ENCODE assay signal across 8 mouse cellular contexts in genomic region chr12:53292508-53293300, GRCm38 (mm10). TPM values are rescaled to one million over a fixed set of nuclear protein-coding genes. Genes with fewer than 3 reads are reported as not detected.
DNase-seq lines count a peak whose midpoint lies in the region; ATAC-seq and TF ChIP-seq lines count a peak whose summit lies in the region.

No protein-coding gene starts in this region.

- no peak overlapping the region for H3K4me3 ChIP-seq in embryonic facial prominence, embryonic 12.5 days
- H3K4me3 ChIP-seq in hindbrain, postnatal 0 days (ENCODE audit: low read length) = no peak overlapping the region
- no peak overlapping the region for H3K4me3 ChIP-seq in neural tube, embryonic 13.5 days

- DNase-seq in layer of hippocampus, adult 11-12 months (ENCODE audit: low spot score) = peak; percentile 39
- no peak for DNase-seq in layer of hippocampus, postnatal 25 days (ENCODE audit: extremely low spot score in 1 of 2, low spot score in 1 of 2)
- DNase-seq in hindbrain, postnatal 0 days (ENCODE audit: low spot score) = peak; percentile 64
- no peak for DNase-seq in thymus, postnatal 25 days

- H3K27ac ChIP-seq in embryonic facial prominence, embryonic 12.5 days = peak overlapping the region; percentile 70
- peak overlapping the region; percentile 69 for H3K27ac ChIP-seq in hindbrain, postnatal 0 days
- peak overlapping the region; percentile 71 for H3K27ac ChIP-seq in neural tube, embryonic 13.5 days (replicated peaks)

- H3K9me3 ChIP-seq in embryonic facial prominence, embryonic 12.5 days = no peaks in the 10 kb centered on the region
- H3K9me3 ChIP-seq in hindbrain, postnatal 0 days (ENCODE audit: low read length) = no peaks in the 10 kb centered on the region
- no peaks in the 10 kb centered on the region for H3K9me3 ChIP-seq in neural tube, embryonic 13.5 days

- H3K4me2 ChIP-seq in embryonic facial prominence, embryonic 12.5 days (replicated peaks) = peak overlapping the region; percentile 12
- peak overlapping the region; percentile 21 for H3K4me2 ChIP-seq in hindbrain, postnatal 0 days (ENCODE audit: low read depth, low read length)
- peak overlapping the region; percentile 11; the same call in 1 of the 2 replicates for H3K4me2 ChIP-seq in neural tube, embryonic 13.5 days

- no peak for TF ChIP-seq CTCF in hindbrain, postnatal 0 days (IDR thresholded peaks at IDR 0.05; ENCODE audit: low read depth)

- H3K27me3 ChIP-seq in embryonic facial prominence, embryonic 12.5 days = no peaks in the 10 kb centered on the region
- H3K27me3 ChIP-seq in hindbrain, postnatal 0 days (ENCODE audit: insufficient read depth, low read length) = no peaks in the 10 kb centered on the region
- H3K27me3 ChIP-seq in neural tube, embryonic 13.5 days = no peaks in the 10 kb centered on the region

- 14% methylated on average over 17 of the region's 17 CpGs for WGBS in embryonic facial prominence, embryonic 12.5 days
- WGBS in hindbrain, postnatal 0 days = 24% methylated on average over 17 of the region's 17 CpGs
- WGBS in neural tube, embryonic 13.5 days = 17% methylated on average over 17 of the region's 17 CpGs

- H3K9ac ChIP-seq in embryonic facial prominence, embryonic 12.5 days = no peak overlapping the region
- no peak overlapping the region for H3K9ac ChIP-seq in hindbrain, postnatal 0 days (replicated peaks; ENCODE audit: low read length)
- H3K9ac ChIP-seq in neural tube, embryonic 13.5 days = no peak overlapping the region

- peaks cover 19% of the 10 kb centered on the region for H3K4me1 ChIP-seq in embryonic facial prominence, embryonic 12.5 days
- peaks cover 11% of the 10 kb centered on the region for H3K4me1 ChIP-seq in hindbrain, postnatal 0 days (ENCODE audit: insufficient read depth, low read length)
- H3K4me1 ChIP-seq in neural tube, embryonic 13.5 days (replicated peaks) = peaks cover 40% of the 10 kb centered on the region

- ATAC-seq in embryonic facial prominence, embryonic 12.5 days (ENCODE audit: insufficient number of reproducible peaks, insufficient read depth, low FRiP score, low TSS enrichment) = peak; percentile 82
- peak; percentile 91 for ATAC-seq in hindbrain, postnatal 0 days
- peak; percentile 85 for ATAC-seq in neural tube, embryonic 13.5 days (ENCODE audit: low read depth)
- ATAC-seq in megakaryocyte-erythroid progenitor cell, adult 5-6 weeks (replicated peaks; ENCODE audit: low FRiP score, low TSS enrichment, poor library complexity, severe bottlenecking) = no peak
- no peak for ATAC-seq in granulocyte monocyte progenitor cell, adult 5-6 weeks (replicated peaks; ENCODE audit: poor library complexity, severe bottlenecking)

- H3K36me3 ChIP-seq in embryonic facial prominence, embryonic 12.5 days = no peaks in the 10 kb centered on the region
- H3K36me3 ChIP-seq in hindbrain, postnatal 0 days (ENCODE audit: insufficient read depth, low read length) = no peaks in the 10 kb centered on the region
- no peaks in the 10 kb centered on the region for H3K36me3 ChIP-seq in neural tube, embryonic 13.5 days

RNA-seq across cellular contexts. Expression of gene Npas3, which starts 44.2 kb away (rescaled TPM):
- total RNA-seq in layer of hippocampus, postnatal 25 days (2021) = 10 to 100 TPM; 26.4 to 37.1 TPM
- 5.2 and 6.4 TPM in 2 replicates for polyA plus RNA-seq in embryonic facial prominence, embryonic 12.5 days (2016; fragmentation: Nextera tagmentation; extraction: Ambion mirVana)
- 53.8 and 61.9 TPM in 2 replicates for total RNA-seq in hindbrain, postnatal 0 days (2014; rRNA removed)
- 28.0 and 30.3 TPM in 2 replicates for polyA plus RNA-seq in hindbrain, postnatal 0 days (2015; fragmentation: Nextera tagmentation; extraction: Ambion mirVana)
- polyA plus RNA-seq in neural tube, embryonic 13.5 days (2015; fragmentation: Nextera tagmentation; extraction: Ambion mirVana) = 19.3 and 21.8 TPM in 2 replicates
- not detected in 2 replicates for total RNA-seq in megakaryocyte-erythroid progenitor cell, adult 5-6 weeks (2014; fragmentation: Nextera tagmentation)
- total RNA-seq in megakaryocyte-erythroid progenitor cell, adult 5-6 weeks (2017) = 0.05 TPM in 1 of 2 replicates, not detected in the other
- total RNA-seq in granulocyte monocyte progenitor cell, adult 5-6 weeks (2014; fragmentation: Nextera tagmentation) = not detected in 2 replicates
- 0.04 and 14.0 TPM in 2 replicates for total RNA-seq in granulocyte monocyte progenitor cell, adult 5-6 weeks (2017)

Comparison
In these comparisons a context has a peak if more than half of its experiments do, and no peak if none do; other contexts are left out.
1. DNase-seq: peak in layer of hippocampus, adult 11-12 months (single experiment) and hindbrain, postnatal 0 days (single experiment); none in layer of hippocampus, postnatal 25 days (0 of 2) and thymus, postnatal 25 days (single experiment).
2. ATAC-seq: peak in embryonic facial prominence, embryonic 12.5 days (single experiment), hindbrain, postnatal 0 days (single experiment) and neural tube, embryonic 13.5 days (single experiment); none in megakaryocyte-erythroid progenitor cell, adult 5-6 weeks (single experiment) and granulocyte monocyte progenitor cell, adult 5-6 weeks (single experiment).
3. Peak in every context shown above with its lines, with median percentiles within 50 percentile points of each other: H3K27ac ChIP-seq and H3K4me2 ChIP-seq.